Mouse (Mus musculus): Measurements from ENCODE around the gene Zkscan16. TPM values are rescaled to one million over a fixed set of nuclear protein-coding genes. Genes with fewer than 3 reads are reported as not detected.

Zkscan16 gene
- polyA plus RNA-seq, 1 experiment from 2014 or later, result 2.0 TPM

DNA sequence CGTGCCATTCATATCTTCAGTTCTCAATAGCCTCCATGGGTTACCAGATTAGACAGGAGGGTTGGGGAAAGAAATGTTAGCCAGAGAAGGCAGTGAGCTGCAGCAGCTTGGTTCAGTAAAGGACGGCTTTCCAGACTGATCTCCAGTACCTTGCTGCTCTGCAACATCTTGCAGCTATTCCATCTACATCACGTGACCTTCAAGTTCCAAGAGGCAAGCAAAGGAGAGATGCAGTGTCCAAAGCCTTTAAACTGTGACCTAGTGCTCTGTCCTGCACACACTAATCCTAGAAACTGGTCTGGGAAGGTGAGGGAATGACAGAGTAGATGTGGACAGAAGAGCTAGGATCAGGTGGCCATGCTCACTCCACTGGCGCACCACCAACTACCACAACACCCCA, 19.8 kb downstream of the Zkscan16 start:
- no peak for ATAC-seq
- Histone ChIP-seq H3K4me3 (ENCODE audit: low read length) (no peak overlapping the region), H3K27me3 (replicated peaks; ENCODE audit: control insufficient read depth, insufficient read depth, low read length) (no peaks in the 10 kb centered on the region), H3K9me3 (ENCODE audit: control insufficient read depth, low read length) (no peaks in the 10 kb centered on the region), H3K36me3 (ENCODE audit: control insufficient read depth, insufficient read depth, low read length) (peaks cover 3% of the 10 kb centered on the region; the same call in 1 of the 2 replicates), H3K4me1 (ENCODE audit: control insufficient read depth, insufficient read depth, low read depth, low read length) (no peaks in the 10 kb centered on the region), H3K9ac (ENCODE audit: low read depth, low read length) (no peak overlapping the region), H3K4me2 (ENCODE audit: low read length) (no peak overlapping the region), H3K27ac (ENCODE audit: low read depth, low read length) (no peak overlapping the region)
- 96% methylated on average over 4 of the region's 4 CpGs for WGBS

DNA sequence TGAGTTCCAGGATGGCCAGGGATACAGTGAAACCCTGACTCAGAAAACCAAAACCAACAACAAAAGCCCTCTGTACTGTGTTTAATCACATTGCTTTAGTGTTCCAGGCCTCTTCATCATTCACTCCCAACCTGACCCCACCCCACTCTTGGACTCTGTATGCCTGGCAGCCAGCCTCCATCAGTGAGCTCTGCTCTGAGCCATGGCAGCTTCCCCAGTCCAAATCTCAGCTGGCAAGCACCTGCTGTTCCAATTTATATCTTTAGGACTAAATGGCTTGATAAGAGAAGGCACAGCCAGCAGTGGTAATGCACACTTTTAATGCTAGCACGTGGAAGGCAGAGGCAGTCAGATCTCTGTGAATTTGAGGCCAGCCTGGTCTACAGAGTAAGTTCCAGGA, 21.7 kb downstream of the Zkscan16 start:
- H3K27ac ChIP-seq (ENCODE audit: low read depth, low read length), result no peak overlapping the region
- H3K9ac ChIP-seq (ENCODE audit: low read depth, low read length), result no peak overlapping the region
- no peak overlapping the region for H3K4me3 ChIP-seq (ENCODE audit: low read length)
- H3K9me3 ChIP-seq (ENCODE audit: control insufficient read depth, low read length), result no peaks in the 10 kb centered on the region
- no peak for ATAC-seq
- 79% methylated on average over 1 of the region's 1 CpGs for WGBS
- no peaks in the 10 kb centered on the region for H3K4me1 ChIP-seq (ENCODE audit: control insufficient read depth, insufficient read depth, low read depth, low read length)
- H3K27me3 ChIP-seq (replicated peaks; ENCODE audit: control insufficient read depth, insufficient read depth, low read length), result no peaks in the 10 kb centered on the region
- no peak overlapping the region for H3K4me2 ChIP-seq (ENCODE audit: low read length)
- H3K36me3 ChIP-seq (ENCODE audit: control insufficient read depth, insufficient read depth, low read length), result peaks cover 3% of the 10 kb centered on the region; the same call in 1 of the 2 replicates

DNA sequence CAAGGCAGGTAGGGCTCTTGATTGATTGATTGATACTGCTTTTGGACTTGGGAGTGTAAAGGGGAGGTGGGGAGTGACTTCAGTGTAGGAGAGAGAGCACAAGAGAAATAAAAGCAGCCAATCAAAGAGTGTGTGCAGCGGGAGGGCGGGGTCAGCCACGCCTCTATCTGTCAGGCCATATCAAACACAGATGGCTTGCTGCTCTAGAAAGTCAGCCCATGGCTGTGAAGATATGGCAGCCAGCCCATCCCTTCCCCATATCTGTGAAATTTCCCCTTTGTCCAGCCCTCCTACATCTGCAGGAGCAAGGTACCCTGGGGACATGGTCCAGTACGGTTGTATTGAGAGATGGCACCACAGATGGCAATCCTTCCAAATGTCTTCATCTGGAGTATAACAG, 27.2 kb downstream of the Zkscan16 start:
- no peaks in the 10 kb centered on the region for H3K27me3 ChIP-seq (replicated peaks; ENCODE audit: control insufficient read depth, insufficient read depth, low read length)
- H3K36me3 ChIP-seq (ENCODE audit: control insufficient read depth, insufficient read depth, low read length), result no peaks in the 10 kb centered on the region
- ATAC-seq, result no peak
- H3K4me2 ChIP-seq (ENCODE audit: low read length), result no peak overlapping the region
- H3K9me3 ChIP-seq (ENCODE audit: control insufficient read depth, low read length), result no peaks in the 10 kb centered on the region
- WGBS, result 76% methylated on average over 4 of the region's 4 CpGs
- no peak overlapping the region for H3K4me3 ChIP-seq (ENCODE audit: low read length)
- H3K27ac ChIP-seq (ENCODE audit: low read depth, low read length), result no peak overlapping the region
- no peak overlapping the region for H3K9ac ChIP-seq (ENCODE audit: low read depth, low read length)
- no peaks in the 10 kb centered on the region for H3K4me1 ChIP-seq (ENCODE audit: control insufficient read depth, insufficient read depth, low read depth, low read length)

DNA sequence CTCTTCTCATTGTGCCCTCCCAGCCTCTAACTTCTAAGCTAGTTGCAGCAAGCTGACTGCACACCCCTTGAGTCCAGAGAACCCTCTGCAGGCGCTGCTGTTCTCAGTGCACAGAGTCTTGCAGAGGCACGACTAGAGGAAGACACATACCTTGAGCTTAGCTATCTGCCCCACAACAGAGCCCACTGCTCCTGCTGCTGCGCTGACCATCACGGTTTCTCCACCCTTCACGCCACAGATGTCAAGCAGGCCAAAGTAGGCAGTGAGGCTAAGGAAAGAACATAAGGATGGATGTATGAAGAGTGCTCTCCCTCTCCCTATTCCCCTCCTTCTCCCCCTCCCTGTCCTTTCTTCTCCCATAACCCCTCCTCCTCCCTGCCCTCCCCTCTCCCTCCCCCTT, 32.3 kb downstream of the Zkscan16 start:
- Histone ChIP-seq H3K9me3 (ENCODE audit: control insufficient read depth, low read length) (no peaks in the 10 kb centered on the region), H3K27ac (ENCODE audit: low read depth, low read length) (no peak overlapping the region), H3K36me3 (ENCODE audit: control insufficient read depth, insufficient read depth, low read length) (no peaks in the 10 kb centered on the region), H3K4me1 (ENCODE audit: control insufficient read depth, insufficient read depth, low read depth, low read length) (no peaks in the 10 kb centered on the region), H3K4me3 (ENCODE audit: low read length) (no peak overlapping the region), H3K27me3 (replicated peaks; ENCODE audit: control insufficient read depth, insufficient read depth, low read length) (no peaks in the 10 kb centered on the region), H3K4me2 (ENCODE audit: low read length) (no peak overlapping the region), H3K9ac (ENCODE audit: low read depth, low read length) (no peak overlapping the region)
- ATAC-seq, result no peak
- 82% methylated on average over 5 of the region's 5 CpGs for WGBS

DNA sequence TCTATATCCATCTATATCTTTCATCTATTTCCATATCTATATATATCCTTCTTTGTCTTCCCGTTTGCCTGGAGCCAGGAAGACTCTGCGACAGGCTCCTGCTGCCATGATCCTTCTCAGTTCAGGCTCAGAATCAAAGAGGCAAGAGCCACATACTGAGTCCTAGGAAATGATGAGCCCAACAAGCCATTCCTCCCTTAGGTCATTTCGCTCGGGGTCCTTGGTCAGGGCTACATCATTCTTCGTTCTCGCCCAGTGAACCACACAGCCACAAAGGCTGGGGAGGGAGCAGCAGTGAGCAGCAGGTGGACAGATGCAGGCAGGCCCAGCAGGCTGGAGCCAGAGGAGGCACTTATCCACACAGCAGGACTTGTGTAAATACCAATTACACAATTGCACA, 38.0 kb downstream of the Zkscan16 start:
- ATAC-seq, result no peak
- 65% methylated on average over 6 of the region's 6 CpGs for WGBS

DNA sequence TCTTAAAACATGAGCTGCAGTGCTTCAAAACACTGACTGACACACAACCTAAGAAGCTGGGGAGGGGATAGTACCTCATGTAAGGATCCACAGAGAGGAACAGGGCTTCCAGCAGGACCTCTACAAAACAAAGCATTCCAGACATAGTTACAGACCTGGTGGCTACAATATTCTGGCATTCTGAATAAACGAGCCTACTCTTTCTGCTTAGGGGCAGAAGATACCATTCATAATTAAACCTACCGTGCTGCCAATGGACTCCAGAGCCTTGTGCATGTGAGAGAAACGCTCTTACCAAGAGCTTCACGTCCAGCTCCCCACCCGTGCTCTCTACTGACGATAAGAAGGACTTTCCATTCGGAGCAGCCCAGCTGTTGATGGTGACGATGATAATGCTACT, 39.4 kb downstream of the Zkscan16 start:
- H3K9ac ChIP-seq (ENCODE audit: low read depth, low read length), result no peak overlapping the region
- H3K9me3 ChIP-seq (ENCODE audit: control insufficient read depth, low read length), result no peaks in the 10 kb centered on the region
- H3K27ac ChIP-seq (ENCODE audit: low read depth, low read length), result no peak overlapping the region
- WGBS, result 90% methylated on average over 8 of the region's 8 CpGs
- peaks cover 4% of the 10 kb centered on the region for H3K4me1 ChIP-seq (ENCODE audit: control insufficient read depth, insufficient read depth, low read depth, low read length)
- H3K27me3 ChIP-seq (replicated peaks; ENCODE audit: control insufficient read depth, insufficient read depth, low read length), result no peaks in the 10 kb centered on the region
- no peak overlapping the region for H3K4me3 ChIP-seq (ENCODE audit: low read length)
- no peak overlapping the region for H3K4me2 ChIP-seq (ENCODE audit: low read length)
- H3K36me3 ChIP-seq (ENCODE audit: control insufficient read depth, insufficient read depth, low read length), result no peaks in the 10 kb centered on the region
- no peak for ATAC-seq

More for the DNA sequence above, 38.0 kb downstream of the Zkscan16 start:
- no peak overlapping the region for H3K27ac ChIP-seq (ENCODE audit: low read depth, low read length)
- H3K36me3 ChIP-seq (ENCODE audit: control insufficient read depth, insufficient read depth, low read length), result no peaks in the 10 kb centered on the region
- H3K9ac ChIP-seq (ENCODE audit: low read depth, low read length), result no peak overlapping the region
- no peaks in the 10 kb centered on the region for H3K4me1 ChIP-seq (ENCODE audit: control insufficient read depth, insufficient read depth, low read depth, low read length)
- no peaks in the 10 kb centered on the region for H3K27me3 ChIP-seq (replicated peaks; ENCODE audit: control insufficient read depth, insufficient read depth, low read length)
- H3K4me3 ChIP-seq (ENCODE audit: low read length), result no peak overlapping the region
- H3K9me3 ChIP-seq (ENCODE audit: control insufficient read depth, low read length), result no peaks in the 10 kb centered on the region
- H3K4me2 ChIP-seq (ENCODE audit: low read length), result no peak overlapping the region

DNA sequence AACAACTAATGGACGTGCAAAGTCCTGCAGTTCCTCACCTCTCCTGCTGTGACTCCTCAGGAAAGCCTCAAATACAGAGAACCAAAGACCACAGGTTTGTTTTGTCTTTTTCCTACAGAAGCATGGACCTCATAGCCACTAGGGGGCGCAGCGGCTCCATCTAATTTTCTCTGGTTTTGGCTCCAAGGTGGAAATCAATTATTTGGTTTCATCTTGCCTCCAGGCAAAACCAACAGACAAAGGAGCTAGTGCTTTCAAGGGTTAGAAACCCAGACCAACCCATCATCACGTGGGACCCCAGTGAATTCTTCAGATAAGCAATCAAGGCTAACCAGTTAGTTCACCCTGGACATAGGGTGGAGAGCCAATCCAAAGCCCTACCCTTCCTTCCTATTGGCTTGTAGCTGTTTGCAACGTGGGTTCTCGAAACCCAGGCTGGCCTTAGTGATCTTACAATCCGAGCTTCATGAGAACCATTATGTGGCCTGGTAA, 41.8 kb downstream of the Zkscan16 start:
- no peak overlapping the region for H3K4me2 ChIP-seq (ENCODE audit: low read length)
- H3K27me3 ChIP-seq (replicated peaks; ENCODE audit: control insufficient read depth, insufficient read depth, low read length), result no peaks in the 10 kb centered on the region
- no peak overlapping the region for H3K4me3 ChIP-seq (ENCODE audit: low read length)
- peaks cover 4% of the 10 kb centered on the region for H3K4me1 ChIP-seq (ENCODE audit: control insufficient read depth, insufficient read depth, low read depth, low read length)
- no peaks in the 10 kb centered on the region for H3K9me3 ChIP-seq (ENCODE audit: control insufficient read depth, low read length)
- H3K9ac ChIP-seq (ENCODE audit: low read depth, low read length), result no peak overlapping the region
- 23% methylated on average over 7 of the region's 7 CpGs for WGBS
- peak; percentile 19; the same call in 1 of the 2 replicates for ATAC-seq
- H3K36me3 ChIP-seq (ENCODE audit: control insufficient read depth, insufficient read depth, low read length), result no peaks in the 10 kb centered on the region
- no peak overlapping the region for H3K27ac ChIP-seq (ENCODE audit: low read depth, low read length)

DNA sequence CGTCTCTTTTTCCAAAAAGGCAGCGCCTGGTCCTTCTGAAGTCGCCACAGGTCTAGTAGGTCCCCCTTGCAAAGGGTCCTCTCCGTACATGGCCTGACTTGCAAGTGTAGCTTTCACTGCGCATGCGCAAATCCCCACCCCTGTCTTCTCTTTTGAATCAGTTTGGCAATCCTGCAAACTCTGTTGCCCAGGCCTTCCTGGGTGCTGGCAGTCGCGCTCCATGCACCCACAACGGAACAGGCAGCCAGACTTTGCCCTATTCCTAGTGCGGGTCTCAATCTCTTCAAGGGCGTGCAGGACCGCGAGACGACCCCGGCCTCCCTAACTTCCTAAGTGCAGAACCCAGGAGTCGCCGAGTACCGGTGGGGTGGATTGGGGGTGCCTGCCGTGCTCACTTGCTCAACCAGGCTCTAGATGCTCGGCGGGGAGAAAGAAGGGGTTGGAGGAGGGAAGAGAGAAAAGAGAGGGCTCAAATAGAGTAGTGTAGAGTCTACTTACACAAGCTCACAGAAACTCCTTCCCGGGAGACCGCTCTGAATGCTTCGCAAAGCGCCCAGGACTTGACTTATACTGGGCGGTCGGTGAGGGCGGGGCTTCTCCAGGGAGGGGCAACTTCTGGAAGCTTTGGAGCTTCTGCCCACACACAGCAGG, 43.2 kb downstream of the Zkscan16 start, which contains the start of gene Ptgr1:
TSS of gene Ptgr1 (minus strand) at position 580 of the 651 bp plus-strand sequence.
- ATAC-seq, result peak; percentile 88
- H3K27me3 ChIP-seq (replicated peaks; ENCODE audit: control insufficient read depth, insufficient read depth, low read length), result no peaks in the 10 kb centered on the region

DNA sequence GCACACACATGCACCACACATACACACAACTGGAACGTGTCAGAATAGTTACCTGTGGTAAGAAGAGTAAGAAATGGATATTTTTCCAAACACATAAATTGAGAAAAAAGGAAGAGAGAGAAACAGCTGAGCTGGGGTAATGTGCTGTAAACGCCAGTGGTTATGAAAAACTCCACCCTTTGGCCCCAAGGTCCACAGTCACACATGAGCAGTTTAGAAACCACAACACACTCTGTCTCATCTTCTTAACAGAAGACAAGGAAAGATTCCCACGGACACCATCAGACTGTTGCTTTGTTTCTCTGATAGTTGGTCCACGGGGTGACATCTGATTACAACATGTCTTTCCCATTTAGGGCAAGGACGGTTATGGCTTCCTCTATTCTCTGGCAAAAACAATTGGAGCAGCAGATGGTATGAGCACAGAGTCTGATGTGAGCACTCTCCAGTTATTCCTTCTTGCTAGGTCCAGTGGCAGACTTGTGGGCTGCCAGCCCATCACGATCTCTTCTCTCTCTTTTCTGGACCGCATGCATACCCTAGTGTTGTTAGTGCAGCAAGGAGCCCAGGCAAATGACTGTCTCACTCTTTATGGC, 46.0 kb downstream of the Zkscan16 start:
- Histone ChIP-seq H3K4me2 (ENCODE audit: low read length) (no peak overlapping the region), H3K27me3 (replicated peaks; ENCODE audit: control insufficient read depth, insufficient read depth, low read length) (no peaks in the 10 kb centered on the region), H3K9me3 (ENCODE audit: control insufficient read depth, low read length) (no peaks in the 10 kb centered on the region), H3K27ac (ENCODE audit: low read depth, low read length) (no peak overlapping the region), H3K9ac (ENCODE audit: low read depth, low read length) (no peak overlapping the region), H3K4me3 (ENCODE audit: low read length) (no peak overlapping the region), H3K4me1 (ENCODE audit: control insufficient read depth, insufficient read depth, low read depth, low read length) (peaks cover 4% of the 10 kb centered on the region), H3K36me3 (ENCODE audit: control insufficient read depth, insufficient read depth, low read length) (no peaks in the 10 kb centered on the region)
- no peak for ATAC-seq
- 79% methylated on average over 7 of the region's 7 CpGs for WGBS

More for the DNA sequence above, 43.2 kb downstream of the Zkscan16 start, which contains the start of gene Ptgr1:
- peak within 1 kb of the TSS; percentile 64 for H3K9ac ChIP-seq (ENCODE audit: low read depth, low read length)
- H3K4me2 ChIP-seq (ENCODE audit: low read length), result peak within 1 kb of the TSS; percentile 95
- no peaks in the 10 kb centered on the region for H3K36me3 ChIP-seq (ENCODE audit: control insufficient read depth, insufficient read depth, low read length)
- 1% methylated on average over 28 of the region's 28 CpGs for WGBS
- no peaks in the 10 kb centered on the region for H3K9me3 ChIP-seq (ENCODE audit: control insufficient read depth, low read length)
- H3K27ac ChIP-seq (ENCODE audit: low read depth, low read length), result peak within 1 kb of the TSS; percentile 31
- H3K4me1 ChIP-seq (ENCODE audit: control insufficient read depth, insufficient read depth, low read depth, low read length), result peaks cover 4% of the 10 kb centered on the region
- H3K4me3 ChIP-seq (ENCODE audit: low read length), result peak within 1 kb of the TSS; percentile 55

All from hindbrain, embryonic 16.5 days (tissue).